Mouse (Mus musculus) C2C12 (cell line): Measurements from ENCODE around the gene Fam71d.

Experiments
- CTCF ChIP-seq: IDR thresholded peaks from one replicate; pipeline ENCODE4 v1.5.1; 2011; ENCODE audit not compliant: control insufficient read depth, insufficient read depth, insufficient read length
- MAX ChIP-seq: IDR thresholded peaks from one replicate; pipeline ENCODE4 v1.6.1; 2011; ENCODE audit warnings: mild to moderate bottlenecking, control low read depth
- MYOD1 ChIP-seq: IDR thresholded peaks from one replicate; pipeline ENCODE4 v1.6.1; 2011; ENCODE audit warnings: low read depth; ENCODE audit not compliant: control insufficient read depth, insufficient read length
- MYOG ChIP-seq: IDR thresholded peaks from one replicate; pipeline ENCODE4 v1.6.1; 2011; ENCODE audit not compliant: control insufficient read depth, insufficient read length; ENCODE audit errors: extremely low read depth
- USF1 ChIP-seq: IDR thresholded peaks from one replicate; pipeline ENCODE4 v1.6.1; 2011; ENCODE audit warnings: low read depth, mild to moderate bottlenecking, control low read depth, moderate library complexity

DNA sequence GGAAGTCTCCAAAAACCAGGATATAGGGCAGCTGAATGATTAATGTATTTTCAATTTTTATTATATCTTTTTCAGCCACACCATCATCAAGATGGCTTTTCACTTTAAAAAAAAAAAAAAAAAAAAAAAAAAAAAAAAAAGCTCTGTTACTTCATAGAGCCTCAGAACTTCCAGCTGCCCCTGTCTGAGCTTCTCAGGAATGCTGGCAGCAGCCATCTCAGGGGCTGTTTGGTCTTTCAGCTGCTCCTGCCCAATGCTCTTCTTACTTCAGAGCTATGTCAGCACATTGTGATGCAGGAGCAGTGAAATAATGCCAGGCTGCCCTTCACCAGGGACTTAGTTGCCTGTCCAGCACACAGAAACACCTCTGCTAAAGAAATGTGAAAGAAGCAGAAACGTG, at the start of gene Fam71d:
- TF ChIP-seq CTCF (no peak), USF1 (no peak), MYOD1 (no peak), MYOG (no peak), MAX (no peak)
